ENCODE assay signal across 8 mouse cellular contexts in the genomic region with DNA sequence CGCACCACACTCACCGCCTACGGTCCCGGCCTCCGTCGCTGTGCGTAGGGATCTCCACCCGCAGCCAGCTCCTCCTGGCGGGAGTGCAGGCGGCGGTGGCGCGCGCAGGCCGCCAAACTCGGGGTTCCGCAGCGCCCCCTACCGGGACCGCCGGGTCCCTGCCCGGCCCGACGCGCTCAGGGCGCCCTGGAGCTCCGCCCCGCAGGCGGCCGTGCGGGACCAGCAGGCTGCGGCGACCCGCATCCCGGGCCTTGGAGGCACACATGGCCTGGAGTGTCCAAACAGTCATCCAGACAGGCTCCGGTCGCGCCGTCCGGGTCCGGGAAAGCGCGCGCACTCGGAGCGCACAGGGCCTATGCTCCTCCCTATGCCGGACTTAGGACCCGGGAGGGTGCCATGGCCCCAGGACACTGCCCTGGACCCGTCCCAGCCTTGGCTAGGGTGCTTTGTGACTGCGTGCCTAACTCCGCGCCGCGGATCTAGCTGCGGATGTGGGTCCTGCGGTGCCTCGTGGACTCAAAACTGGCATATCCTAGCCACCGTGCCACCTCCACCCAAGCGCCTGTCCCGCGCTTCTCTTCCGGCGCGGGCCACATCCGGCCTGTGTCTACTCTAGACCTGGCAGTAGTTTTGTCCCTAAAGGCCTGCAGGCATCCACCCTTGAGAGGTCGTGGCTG. TPM values are rescaled to one million over a fixed set of nuclear protein-coding genes. Genes with fewer than 3 reads are reported as not detected.
DNase-seq lines count a peak whose midpoint lies in the region; ATAC-seq and TF ChIP-seq lines count a peak whose summit lies in the region.

No protein-coding gene starts in this region.

- TF ChIP-seq EP300 in heart, postnatal 0 days (IDR thresholded peaks at IDR 0.05; ENCODE audit: low read depth): no peak
- no peak for TF ChIP-seq EP300 in liver, postnatal 0 days (IDR thresholded peaks at IDR 0.05; ENCODE audit: low read depth)

- H3K4me1 ChIP-seq in forebrain, embryonic 11.5 days (replicated peaks; ENCODE audit: control insufficient read depth, insufficient read depth, low read length): peaks cover 17% of the 10 kb centered on the region; the same call in 1 of the 2 replicates
- peaks cover 19% of the 10 kb centered on the region; the same call in 1 of the 2 replicates for H3K4me1 ChIP-seq in heart, postnatal 0 days (ENCODE audit: control insufficient read depth, insufficient read depth)
- H3K4me1 ChIP-seq in liver, postnatal 0 days (ENCODE audit: insufficient read depth): peaks cover 12% of the 10 kb centered on the region; the same call in 1 of the 2 replicates
- H3K4me1 ChIP-seq in neural tube, embryonic 13.5 days (replicated peaks): peaks cover 80% of the 10 kb centered on the region
- H3K4me1 ChIP-seq in testis, adult 2 months (ENCODE audit: control insufficient read depth, insufficient read depth, low read length): peaks cover 10% of the 10 kb centered on the region

- no peaks in the 10 kb centered on the region for H3K36me3 ChIP-seq in forebrain, embryonic 11.5 days (ENCODE audit: control insufficient read depth, insufficient read depth, low read length)
- no peaks in the 10 kb centered on the region for H3K36me3 ChIP-seq in heart, postnatal 0 days (replicated peaks; ENCODE audit: control insufficient read depth, insufficient read depth, low read length)
- H3K36me3 ChIP-seq in liver, postnatal 0 days (replicated peaks; ENCODE audit: insufficient read depth, low read length): no peaks in the 10 kb centered on the region
- no peaks in the 10 kb centered on the region for H3K36me3 ChIP-seq in neural tube, embryonic 13.5 days
- no peaks in the 10 kb centered on the region for H3K36me3 ChIP-seq in testis, adult 2 months (ENCODE audit: control insufficient read depth, insufficient read depth, low read length)

- DNase-seq in CD8-positive naive resting alpha-beta T cell, adult 2 months (ENCODE audit: low read depth in 2 of 2, low spot score in 2 of 2): peak; percentile 80 to 86
- peak; percentile 47 for DNase-seq in c-Kit-positive CD71-negative TER-119-negative erythroid progenitor cells, embryonic 14.5 days (ENCODE audit: low read depth)
- peak; percentile 93 for DNase-seq in forebrain, embryonic 11.5 days (ENCODE audit: low spot score)
- DNase-seq in heart, postnatal 0 days (ENCODE audit: low spot score): peak; percentile 78
- peak; percentile 81 to 88 for DNase-seq in kidney, postnatal 36 days
- DNase-seq in liver, postnatal 0 days: peak; percentile 85

- 1% methylated on average over 66 of the region's 66 CpGs for WGBS in forebrain, embryonic 11.5 days
- WGBS in heart, postnatal 0 days: 1% methylated on average over 61 of the region's 66 CpGs
- WGBS in liver, postnatal 0 days (ENCODE audit: insufficient replicate concordance): under 1% methylated on average over 60 of the region's 66 CpGs
- under 1% methylated on average over 66 of the region's 66 CpGs for WGBS in neural tube, embryonic 13.5 days

- H3K4me3 ChIP-seq in forebrain, embryonic 11.5 days (ENCODE audit: low read depth, low read length): peak overlapping the region; percentile 53
- peak overlapping the region; percentile 66 for H3K4me3 ChIP-seq in heart, postnatal 0 days (ENCODE audit: low read depth, low read length)
- peak overlapping the region; percentile 61 for H3K4me3 ChIP-seq in liver, postnatal 0 days (ENCODE audit: low read depth, low read length)
- peak overlapping the region; percentile 58 for H3K4me3 ChIP-seq in neural tube, embryonic 13.5 days
- H3K4me3 ChIP-seq in testis, adult 2 months (ENCODE audit: control insufficient read depth, low read depth, low read length): peak overlapping the region; percentile 89

- peaks cover 2% of the 10 kb centered on the region; the same call in 1 of the 2 replicates for H3K27me3 ChIP-seq in forebrain, embryonic 11.5 days (ENCODE audit: control insufficient read depth, insufficient read depth, low read length)
- H3K27me3 ChIP-seq in heart, postnatal 0 days (ENCODE audit: control insufficient read depth, insufficient read depth, low read length): 0 out of 2 replicates have a peak, but pooled peaks cover 12% of the 10 kb centered on the region
- H3K27me3 ChIP-seq in liver, postnatal 0 days (ENCODE audit: insufficient read depth, low read length): peaks cover 8% of the 10 kb centered on the region
- no peaks in the 10 kb centered on the region for H3K27me3 ChIP-seq in neural tube, embryonic 13.5 days
- H3K27me3 ChIP-seq in testis, adult 2 months (ENCODE audit: control insufficient read depth, insufficient read depth, low read length): no peaks in the 10 kb centered on the region

- H3K9ac ChIP-seq in forebrain, embryonic 11.5 days (ENCODE audit: low read length): peak overlapping the region; percentile 88
- peak overlapping the region; percentile 86 for H3K9ac ChIP-seq in heart, postnatal 0 days (replicated peaks; ENCODE audit: low read depth, low read length)
- H3K9ac ChIP-seq in liver, postnatal 0 days (replicated peaks): peak overlapping the region; percentile 73
- peak overlapping the region; percentile 84 for H3K9ac ChIP-seq in neural tube, embryonic 13.5 days

- peak overlapping the region; percentile 98 for H3K4me2 ChIP-seq in forebrain, embryonic 11.5 days (ENCODE audit: low read depth, low read length, severe bottlenecking)
- peak overlapping the region; percentile 94 for H3K4me2 ChIP-seq in heart, postnatal 0 days (ENCODE audit: low read depth, low read length)
- peak overlapping the region; percentile 90 for H3K4me2 ChIP-seq in liver, postnatal 0 days (ENCODE audit: low read depth, low read length)
- peak overlapping the region; percentile 86 for H3K4me2 ChIP-seq in neural tube, embryonic 13.5 days

- peak; percentile 59 for TF ChIP-seq CTCF in heart, postnatal 0 days (IDR thresholded peaks at IDR 0.05; ENCODE audit: low read depth)
- TF ChIP-seq CTCF in liver, postnatal 0 days (IDR thresholded peaks at IDR 0.05; ENCODE audit: low read depth): peak; percentile 64
- TF ChIP-seq CTCF in testis, adult 2 months (IDR thresholded peaks at IDR 0.05; ENCODE audit: control insufficient read depth, insufficient read depth, insufficient replicate concordance, low read depth, low read length): peak; percentile 60

- H3K27ac ChIP-seq in forebrain, embryonic 11.5 days (ENCODE audit: low read depth, low read length): peak overlapping the region; percentile 34; the same call in 1 of the 2 replicates
- H3K27ac ChIP-seq in heart, postnatal 0 days (ENCODE audit: low read depth): peak overlapping the region; percentile 69
- H3K27ac ChIP-seq in liver, postnatal 0 days (ENCODE audit: low read depth): peak overlapping the region; percentile 57
- peak overlapping the region; percentile 76 for H3K27ac ChIP-seq in neural tube, embryonic 13.5 days (replicated peaks)
- H3K27ac ChIP-seq in testis, adult 2 months (ENCODE audit: control insufficient read depth, insufficient read depth, low read depth, low read length): peak overlapping the region; percentile 23; the same call in 1 of the 2 replicates

- 0 out of 2 replicates have a peak, but pooled peaks have one; percentile 33 for TF ChIP-seq POLR2A in testis, adult 2 months (IDR thresholded peaks at IDR 0.05; ENCODE audit: control insufficient read depth, low read depth, low read length)

- ATAC-seq in forebrain, embryonic 11.5 days (replicated peaks; ENCODE audit: low FRiP score): peak; percentile 81
- ATAC-seq in heart, postnatal 0 days (ENCODE audit: insufficient read depth, low read depth): peak; percentile 88
- peak; percentile 90 for ATAC-seq in liver, postnatal 0 days
- ATAC-seq in neural tube, embryonic 13.5 days (ENCODE audit: low read depth): peak; percentile 78

- H3K9me3 ChIP-seq in forebrain, embryonic 11.5 days (ENCODE audit: control insufficient read depth, low read length): no peaks in the 10 kb centered on the region
- no peaks in the 10 kb centered on the region for H3K9me3 ChIP-seq in heart, postnatal 0 days (replicated peaks; ENCODE audit: control insufficient read depth, low read length)
- no peaks in the 10 kb centered on the region for H3K9me3 ChIP-seq in liver, postnatal 0 days (ENCODE audit: low read length)
- H3K9me3 ChIP-seq in neural tube, embryonic 13.5 days: no peaks in the 10 kb centered on the region

RNA-seq across cellular contexts. Expression of a gene that starts 3.0 kb away (rescaled TPM):
- 34.0 and 39.0 TPM in 2 replicates for polyA plus RNA-seq in forebrain, embryonic 11.5 days (2014; fragmentation: Nextera tagmentation; extraction: Ambion mirVana)
- 27.3 and 89.9 TPM in 2 replicates for total RNA-seq in heart, postnatal 0 days (2014; rRNA removed; ENCODE audit: low replicate concordance)
- polyA plus RNA-seq in heart, postnatal 0 days (2015; fragmentation: Nextera tagmentation; extraction: Ambion mirVana): 12.8 and 14.4 TPM in 2 replicates
- polyA plus RNA-seq in liver, postnatal 0 days (2015; fragmentation: Nextera tagmentation; extraction: Ambion mirVana): 4.9 and 5.3 TPM in 2 replicates
- 31.5 and 33.4 TPM in 2 replicates for polyA plus RNA-seq in neural tube, embryonic 13.5 days (2015; fragmentation: Nextera tagmentation; extraction: Ambion mirVana)
- 3.7 and 4.5 TPM in 2 replicates for polyA plus RNA-seq in testis, adult 2 months (2012; rRNA removed)

Comparison
In these comparisons a context has a peak if more than half of its experiments do, and no peak if none do; other contexts are left out.
1. Peak in every context shown above with its lines: DNase-seq, ATAC-seq, H3K4me3 ChIP-seq and H3K27ac ChIP-seq.
2. H3K27ac ChIP-seq: peak in every context shown above with its lines; median percentile 76 in neural tube, embryonic 13.5 days; 69 in heart, postnatal 0 days; 57 in liver, postnatal 0 days; 34 in forebrain, embryonic 11.5 days; 23 in testis, adult 2 months.